Mouse (Mus musculus): ENCODE data around the gene Dennd1b. TPM values are rescaled to one million over a fixed set of nuclear protein-coding genes. Genes with fewer than 3 reads are reported as not detected.

The Dennd1b gene
- polyA plus RNA-seq, 1 experiment from 2014 or later: 3.5 TPM

DNA sequence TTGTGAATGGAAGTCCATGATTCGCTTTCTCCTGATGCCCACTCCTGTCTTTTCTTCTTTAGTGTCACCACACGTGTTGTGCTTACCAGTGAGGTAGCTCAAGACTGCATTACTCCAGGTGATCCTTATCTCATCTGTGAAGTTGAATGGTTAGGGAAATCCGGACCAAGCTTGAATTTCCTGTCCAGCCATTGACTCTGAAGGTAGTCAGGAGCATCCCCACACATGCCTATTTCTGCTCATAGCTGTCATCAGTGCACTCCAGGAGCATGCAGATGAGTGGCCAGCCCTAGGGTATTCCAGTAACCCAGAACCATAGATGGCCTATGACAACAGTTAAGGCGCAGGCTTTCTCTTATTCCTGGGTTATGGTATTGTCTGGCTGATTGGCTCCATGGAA, 20.9 kb downstream of the Dennd1b start:
- Histone ChIP-seq H3K4me3 (replicated peaks) (no peak overlapping the region), H3K9me3 (replicated peaks) (no peaks in the 10 kb centered on the region), H3K9ac (no peak overlapping the region), H3K36me3 (no peaks in the 10 kb centered on the region), H3K27me3 (no peaks in the 10 kb centered on the region), H3K4me2 (no peak overlapping the region), H3K27ac (no peak overlapping the region), H3K4me1 (replicated peaks) (0 out of 2 replicates have a peak, but pooled peaks cover 2% of the 10 kb centered on the region)
- ATAC-seq (ENCODE audit: low read depth) (no peak), DNase-seq (no peak)
- 72% methylated on average over 4 of the region's 4 CpGs for WGBS (ENCODE audit: insufficient replicate concordance)

DNA sequence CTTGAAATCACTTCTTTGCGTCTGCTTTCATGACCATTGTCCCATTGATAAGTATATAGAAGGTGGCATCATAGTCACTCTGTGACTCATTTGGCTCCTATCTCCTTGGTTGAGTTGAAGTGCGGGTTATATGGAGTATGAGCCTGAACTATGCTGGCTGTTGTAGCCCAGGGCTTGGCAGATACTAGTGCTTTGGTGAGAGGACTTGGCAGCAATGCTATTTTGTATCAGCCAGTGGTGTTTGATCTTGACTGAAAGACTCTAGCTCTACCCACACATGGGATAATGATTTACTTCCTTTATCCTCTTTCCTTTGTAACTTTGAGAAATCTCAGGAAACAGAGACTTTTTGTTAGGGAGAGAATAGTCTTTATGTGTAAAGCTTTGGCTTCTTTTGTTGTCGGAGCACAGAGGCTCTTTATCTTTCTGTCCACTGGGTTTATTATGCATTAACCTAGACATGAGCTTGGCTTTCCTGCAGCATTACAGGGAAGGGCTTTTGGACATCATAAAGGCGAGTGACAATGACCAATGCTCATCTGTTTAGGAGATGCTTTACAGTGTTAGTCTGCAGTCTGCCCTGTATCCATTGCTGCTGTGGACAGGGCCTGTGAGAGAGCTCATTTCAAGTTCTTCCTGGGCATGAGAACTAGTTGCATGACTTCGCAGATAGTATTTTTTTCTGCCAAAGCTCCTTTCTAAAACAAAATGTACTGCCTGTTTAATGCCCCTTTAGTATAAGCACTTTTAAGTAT, 29.3 kb downstream of the Dennd1b start:
- no peak for ATAC-seq (ENCODE audit: low read depth)
- 73% methylated on average over 5 of the region's 5 CpGs for WGBS (ENCODE audit: insufficient replicate concordance)

GRCm38 (mm10) chr1:138995621-138996380, 32.6 kb downstream of the Dennd1b start:
- Histone ChIP-seq H3K9ac (no peak overlapping the region), H3K27ac (no peak overlapping the region), H3K4me1 (replicated peaks) (peaks cover 3% of the 10 kb centered on the region; the same call in 1 of the 2 replicates), H3K4me3 (replicated peaks) (no peak overlapping the region), H3K27me3 (no peaks in the 10 kb centered on the region), H3K9me3 (replicated peaks) (no peaks in the 10 kb centered on the region), H3K36me3 (no peaks in the 10 kb centered on the region), H3K4me2 (no peak overlapping the region)
- ATAC-seq (ENCODE audit: low read depth): no peak
- no peak for DNase-seq
- 69% methylated on average over 6 of the region's 6 CpGs for WGBS (ENCODE audit: insufficient replicate concordance)

More for the DNA sequence above, 29.3 kb downstream of the Dennd1b start:
- Histone ChIP-seq H3K9me3 (replicated peaks) (no peaks in the 10 kb centered on the region), H3K4me2 (no peak overlapping the region), H3K36me3 (no peaks in the 10 kb centered on the region), H3K4me3 (replicated peaks) (no peak overlapping the region), H3K27ac (no peak overlapping the region), H3K9ac (no peak overlapping the region), H3K4me1 (replicated peaks) (no peaks in the 10 kb centered on the region; the same call in 1 of the 2 replicates), H3K27me3 (no peaks in the 10 kb centered on the region)
- DNase-seq: no peak

GRCm38 (mm10) chr1:138996663-138997062, 33.4 kb downstream of the Dennd1b start:
- no peaks in the 10 kb centered on the region for H3K9me3 ChIP-seq (replicated peaks)
- DNase-seq (no peak), ATAC-seq (ENCODE audit: low read depth) (no peak)
- H3K27ac ChIP-seq: no peak overlapping the region
- H3K4me1 ChIP-seq (replicated peaks): peaks cover 9% of the 10 kb centered on the region; the same call in 1 of the 2 replicates
- WGBS (ENCODE audit: insufficient replicate concordance): 73% methylated on average over 2 of the region's 2 CpGs
- H3K27me3 ChIP-seq: no peaks in the 10 kb centered on the region
- no peak overlapping the region for H3K4me2 ChIP-seq
- H3K36me3 ChIP-seq: no peaks in the 10 kb centered on the region
- no peak overlapping the region for H3K4me3 ChIP-seq (replicated peaks)
- no peak overlapping the region for H3K9ac ChIP-seq

GRCm38 (mm10) chr1:139000675-139001379, 37.6 kb downstream of the Dennd1b start:
- WGBS (ENCODE audit: insufficient replicate concordance): 67% methylated on average over 9 of the region's 9 CpGs
- no peaks in the 10 kb centered on the region for H3K36me3 ChIP-seq
- DNase-seq: no peak

GRCm38 (mm10) chr1:139003503-139003902, 40.3 kb downstream of the Dennd1b start:
- no peak for ATAC-seq (ENCODE audit: low read depth)
- no peak for DNase-seq
- no peaks in the 10 kb centered on the region for H3K27me3 ChIP-seq
- H3K4me2 ChIP-seq: no peak overlapping the region
- peaks cover 9% of the 10 kb centered on the region; the same call in 1 of the 2 replicates for H3K4me1 ChIP-seq (replicated peaks)
- no peak overlapping the region for H3K27ac ChIP-seq
- no peaks in the 10 kb centered on the region for H3K36me3 ChIP-seq
- no peak overlapping the region for H3K9ac ChIP-seq
- H3K9me3 ChIP-seq (replicated peaks): no peaks in the 10 kb centered on the region
- H3K4me3 ChIP-seq (replicated peaks): no peak overlapping the region
- 46% methylated on average over 2 of the region's 2 CpGs for WGBS (ENCODE audit: insufficient replicate concordance)

More at GRCm38 (mm10) chr1:139000675-139001379, 37.6 kb downstream of the Dennd1b start:
- Histone ChIP-seq H3K4me2 (no peak overlapping the region), H3K27me3 (no peaks in the 10 kb centered on the region), H3K4me1 (replicated peaks) (peaks cover 9% of the 10 kb centered on the region; the same call in 1 of the 2 replicates), H3K27ac (no peak overlapping the region), H3K9ac (no peak overlapping the region), H3K9me3 (replicated peaks) (no peaks in the 10 kb centered on the region), H3K4me3 (replicated peaks) (no peak overlapping the region)
- no peak for ATAC-seq (ENCODE audit: low read depth)

- H3K9ac ChIP-seq: no peak overlapping the region
- no peaks in the 10 kb centered on the region for H3K9me3 ChIP-seq (replicated peaks)
- no peak overlapping the region for H3K4me3 ChIP-seq (replicated peaks)
- DNase-seq (no peak), ATAC-seq (ENCODE audit: low read depth) (no peak)
- no peaks in the 10 kb centered on the region for H3K36me3 ChIP-seq
- H3K27ac ChIP-seq: no peak overlapping the region
- H3K4me2 ChIP-seq: no peak overlapping the region
- peaks cover 4% of the 10 kb centered on the region; the same call in 1 of the 2 replicates for H3K4me1 ChIP-seq (replicated peaks)
- no peaks in the 10 kb centered on the region for H3K27me3 ChIP-seq
- 62% methylated on average over 1 of the region's 1 CpGs for WGBS (ENCODE audit: insufficient replicate concordance)
Observed at GRCm38 (mm10) chr1:139006000-139006399, 42.8 kb downstream of the Dennd1b start.

DNA sequence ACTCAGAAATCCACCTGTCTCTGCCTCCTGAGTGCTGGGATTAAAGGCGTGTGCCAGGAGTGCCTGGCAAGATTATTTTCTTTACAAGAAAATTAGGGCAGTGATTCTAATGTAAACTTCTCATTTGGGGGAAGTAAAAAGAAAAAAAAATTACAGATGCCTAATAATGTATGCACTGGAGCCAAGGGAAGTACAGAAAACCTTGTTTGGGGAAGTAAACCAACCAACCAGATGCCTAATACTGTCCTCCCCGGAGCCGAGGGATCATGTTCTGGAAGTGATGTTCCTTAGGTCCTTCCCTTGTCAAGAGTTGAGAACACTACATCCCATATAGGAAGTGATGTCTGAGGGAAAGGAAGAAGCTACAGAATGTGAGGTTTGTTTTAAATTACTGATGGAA, 44.2 kb downstream of the Dennd1b start:
- Histone ChIP-seq H3K27me3 (no peaks in the 10 kb centered on the region), H3K27ac (no peak overlapping the region), H3K4me1 (replicated peaks) (no peaks in the 10 kb centered on the region), H3K4me2 (no peak overlapping the region), H3K36me3 (no peaks in the 10 kb centered on the region), H3K9me3 (replicated peaks) (no peaks in the 10 kb centered on the region), H3K4me3 (replicated peaks) (no peak overlapping the region), H3K9ac (no peak overlapping the region)
- WGBS (ENCODE audit: insufficient replicate concordance): 65% methylated on average over 3 of the region's 3 CpGs
- no peak for ATAC-seq (ENCODE audit: low read depth)
- no peak for DNase-seq

GRCm38 (mm10) chr1:139015118-139015788, 52.0 kb downstream of the Dennd1b start:
- no peak overlapping the region for H3K27ac ChIP-seq
- DNase-seq (no peak), ATAC-seq (ENCODE audit: low read depth) (no peak)
- H3K9ac ChIP-seq: no peak overlapping the region
- no peaks in the 10 kb centered on the region for H3K27me3 ChIP-seq
- H3K4me3 ChIP-seq (replicated peaks): no peak overlapping the region
- no peak overlapping the region for H3K4me2 ChIP-seq
- H3K9me3 ChIP-seq (replicated peaks): no peaks in the 10 kb centered on the region
- H3K36me3 ChIP-seq: no peaks in the 10 kb centered on the region
- H3K4me1 ChIP-seq (replicated peaks): 0 out of 2 replicates have a peak, but pooled peaks cover 5% of the 10 kb centered on the region
- 49% methylated on average over 5 of the region's 5 CpGs for WGBS (ENCODE audit: insufficient replicate concordance)

- WGBS (ENCODE audit: insufficient replicate concordance): 76% methylated on average over 7 of the region's 7 CpGs
- no peak overlapping the region for H3K27ac ChIP-seq
- ATAC-seq (ENCODE audit: low read depth) (no peak), DNase-seq (no peak)
- H3K9ac ChIP-seq: no peak overlapping the region
- H3K4me3 ChIP-seq (replicated peaks): no peak overlapping the region
- no peak overlapping the region for H3K4me2 ChIP-seq
- H3K4me1 ChIP-seq (replicated peaks): no peaks in the 10 kb centered on the region
- H3K9me3 ChIP-seq (replicated peaks): no peaks in the 10 kb centered on the region
- no peaks in the 10 kb centered on the region for H3K36me3 ChIP-seq
- no peaks in the 10 kb centered on the region for H3K27me3 ChIP-seq
Observed at GRCm38 (mm10) chr1:139021298-139021697, 58.1 kb downstream of the Dennd1b start.

All from liver, embryonic 13.5 days (tissue).